Mouse (Mus musculus): ENCODE data around the gene Frmd4a.

- TF ChIP-seq GATA1 (IDR thresholded peaks at IDR 0.05; ENCODE audit: borderline replicate concordance, low read length) (no peak), FLI1 (IDR thresholded peaks at IDR 0.05; ENCODE audit: low read length) (no peak)
These were observed 603.3 kb downstream of the Frmd4a start for GRCm38 (mm10) chr2:4620640-4621401.
